Mouse (Mus musculus) cortical plate, adult 2 months (tissue): ENCODE measurements around the gene Sv2a.

Experiments used
- CTCF ChIP-seq: fragments of 200-500 bp; IDR thresholded peaks from 2 replicates; pipeline ENCODE4 v1.5.1; 2011; ENCODE audit warnings: mild to moderate bottlenecking, control low read depth, low read length; ENCODE audit not compliant: insufficient read depth; ENCODE audit errors: extremely low read depth
- POLR2A ChIP-seq: fragments of 200-500 bp; IDR thresholded peaks from 2 replicates; pipeline ENCODE4 v1.6.1; 2011; ENCODE audit warnings: mild to moderate bottlenecking, low read length, control low read depth; ENCODE audit not compliant: insufficient read depth; ENCODE audit errors: extremely low read depth

- TF ChIP-seq CTCF (no peak), POLR2A (peak; percentile 92)
These were observed 40.1 kb downstream of the Sv2a start, which contains the start of the genes Hist2h2ac and Hist2h2be for GRCm38 (mm10) chr3:96220765-96221639.
